Mouse (Mus musculus) forebrain, embryonic 11.5 days (tissue): ENCODE results near the gene Limk1. TPM values are rescaled to one million over a fixed set of nuclear protein-coding genes. Genes with fewer than 3 reads are reported as not detected.

ENCODE experiments used
- ATAC-seq: fragments of 200-750 bp; cut with Nextera tagmentation; replicated peaks from 2 replicates; pipeline ENCODE4 v1.8.0; 2017; ENCODE audit warnings: moderate TSS enrichment; ENCODE audit not compliant: low FRiP score
- DNase-seq: peaks from one replicate; pipeline ENCODE4 v3.0.0-alpha.2; 2017; ENCODE audit warnings: low spot score
- H3K27ac ChIP-seq: fragments of 300-500 bp; sonication (generic); 2 replicates; pipeline ENCODE4 v1.5.1; 2014; ENCODE audit warnings: low read depth, low read length
- H3K27me3 ChIP-seq: fragments of 300-500 bp; sonication (generic); 2 replicates; pipeline ENCODE4 v1.6.1; 2014; ENCODE audit warnings: mild to moderate bottlenecking, low read length, mixed read lengths; ENCODE audit not compliant: control insufficient read depth, insufficient read depth
- H3K36me3 ChIP-seq: fragments of 300-500 bp; sonication (generic); 2 replicates; pipeline ENCODE4 v1.6.1; 2014; ENCODE audit warnings: mild to moderate bottlenecking, low read length, moderate library complexity, mixed read lengths; ENCODE audit not compliant: control insufficient read depth, insufficient read depth
- H3K4me1 ChIP-seq: fragments of 300-500 bp; sonication (generic); replicated peaks from 2 replicates; pipeline ENCODE4 v1.6.1; 2014; ENCODE audit warnings: low read length, mixed read lengths; ENCODE audit not compliant: control insufficient read depth, insufficient read depth
- H3K4me2 ChIP-seq: fragments of 300-500 bp; sonication (generic); 2 replicates; pipeline ENCODE4 v1.6.1; 2014; ENCODE audit warnings: low read depth, mild to moderate bottlenecking, low read length, moderate library complexity, mixed read lengths; ENCODE audit not compliant: severe bottlenecking
- H3K4me3 ChIP-seq: fragments of 300-500 bp; sonication (generic); 2 replicates; pipeline ENCODE4 v1.5.1; 2014; ENCODE audit warnings: low read depth, low read length
- H3K9ac ChIP-seq: fragments of 300-500 bp; sonication (generic); 2 replicates; pipeline ENCODE4 v1.6.1; 2014; ENCODE audit warnings: low read length
- H3K9me3 ChIP-seq: fragments of 300-500 bp; sonication (generic); 2 replicates; pipeline ENCODE4 v1.6.1; 2016; ENCODE audit warnings: low read length, mixed read lengths; ENCODE audit not compliant: control insufficient read depth
- WGBS: fragments of 180-500 bp; shearing (Covaris S2); extraction: QIAGEN DNeasy Blood & Tissue Kit; methylation state at CpG from one replicate; pipeline ENCODE4 v1.1.7; 2014; 5-methylcytosine and 5-hydroxymethylcytosine counted together
- polyA plus RNA-seq: library from polyadenylated mRNA; unstranded; fragments of >200 nt; fragmentation: Nextera tagmentation; extraction: Ambion mirVana; gene quantifications from 2 replicates; pipeline ENCODE4 v1.2.1, GENCODE M21; 2014

The Limk1 gene
- polyA plus RNA-seq, result 11.2 and 11.8 TPM in 2 replicates

GRCm38 (mm10) chr5:134688086-134688717, at the start of gene Limk1:
TSS of gene Limk1 (minus strand) at chr5:134688598.
- H3K36me3 ChIP-seq, result no peaks in the 10 kb centered on the region
- no peaks in the 10 kb centered on the region for H3K9me3 ChIP-seq
- DNase-seq (no peak), ATAC-seq (peak; percentile 42)
- WGBS, result under 1% methylated on average over 64 of the region's 69 CpGs
- no peaks in the 10 kb centered on the region for H3K27me3 ChIP-seq
- H3K4me3 ChIP-seq, result peak within 1 kb of the TSS; percentile 85
- peak within 1 kb of the TSS; percentile 75 for H3K9ac ChIP-seq
- H3K4me2 ChIP-seq, result peak within 1 kb of the TSS; percentile 81
- peak within 1 kb of the TSS; percentile 31 for H3K27ac ChIP-seq
- peaks cover 2% of the 10 kb centered on the region; the same call in 1 of the 2 replicates for H3K4me1 ChIP-seq

GRCm38 (mm10) chr5:134734920-134735319, 46.5 kb upstream of the Limk1 start:
- H3K27me3 ChIP-seq, result no peaks in the 10 kb centered on the region
- no peak for DNase-seq
- no peak overlapping the region for H3K4me2 ChIP-seq

GRCm38 (mm10) chr5:134734072-134734471, 45.7 kb upstream of the Limk1 start:
- Histone ChIP-seq H3K36me3 (no peaks in the 10 kb centered on the region), H3K9ac (no peak overlapping the region), H3K27ac (no peak overlapping the region), H3K27me3 (no peaks in the 10 kb centered on the region), H3K4me3 (no peak overlapping the region), H3K9me3 (no peaks in the 10 kb centered on the region), H3K4me1 (no peaks in the 10 kb centered on the region), H3K4me2 (no peak overlapping the region)
- no peak for ATAC-seq
- DNase-seq, result no peak
- 88% methylated on average over 5 of the region's 5 CpGs for WGBS

More at GRCm38 (mm10) chr5:134734920-134735319, 46.5 kb upstream of the Limk1 start:
- H3K9ac ChIP-seq, result no peak overlapping the region
- no peaks in the 10 kb centered on the region for H3K9me3 ChIP-seq
- 85% methylated on average over 2 of the region's 2 CpGs for WGBS
- H3K4me1 ChIP-seq, result no peaks in the 10 kb centered on the region
- no peak overlapping the region for H3K4me3 ChIP-seq
- no peak for ATAC-seq
- H3K36me3 ChIP-seq, result no peaks in the 10 kb centered on the region
- no peak overlapping the region for H3K27ac ChIP-seq

GRCm38 (mm10) chr5:134733241-134733640, 44.8 kb upstream of the Limk1 start:
- no peaks in the 10 kb centered on the region for H3K4me1 ChIP-seq
- WGBS, result 67% methylated on average over 4 of the region's 4 CpGs
- H3K9ac ChIP-seq, result no peak overlapping the region
- H3K4me2 ChIP-seq, result no peak overlapping the region
- H3K27ac ChIP-seq, result no peak overlapping the region
- no peak for ATAC-seq
- H3K4me3 ChIP-seq, result no peak overlapping the region
- H3K9me3 ChIP-seq, result no peaks in the 10 kb centered on the region
- no peak for DNase-seq
- H3K27me3 ChIP-seq, result no peaks in the 10 kb centered on the region
- no peaks in the 10 kb centered on the region for H3K36me3 ChIP-seq

- no peaks in the 10 kb centered on the region for H3K27me3 ChIP-seq
- H3K4me2 ChIP-seq, result no peak overlapping the region
- ATAC-seq (no peak), DNase-seq (no peak)
- no peaks in the 10 kb centered on the region for H3K9me3 ChIP-seq
- H3K9ac ChIP-seq, result no peak overlapping the region
- WGBS, result 92% methylated on average over 12 of the region's 12 CpGs
- no peaks in the 10 kb centered on the region for H3K4me1 ChIP-seq
- H3K27ac ChIP-seq, result no peak overlapping the region
- no peaks in the 10 kb centered on the region for H3K36me3 ChIP-seq
- H3K4me3 ChIP-seq, result no peak overlapping the region
Observed at GRCm38 (mm10) chr5:134729124-134729523, 40.7 kb upstream of the Limk1 start.

GRCm38 (mm10) chr5:134728535-134728934, 40.1 kb upstream of the Limk1 start:
- DNase-seq, result no peak
- no peaks in the 10 kb centered on the region for H3K9me3 ChIP-seq
- WGBS, result 73% methylated on average over 3 of the region's 3 CpGs
- H3K9ac ChIP-seq, result no peak overlapping the region
- no peaks in the 10 kb centered on the region for H3K36me3 ChIP-seq
- no peaks in the 10 kb centered on the region for H3K4me1 ChIP-seq
- no peak overlapping the region for H3K27ac ChIP-seq
- no peaks in the 10 kb centered on the region for H3K27me3 ChIP-seq
- no peak for ATAC-seq
- H3K4me3 ChIP-seq, result no peak overlapping the region
- H3K4me2 ChIP-seq, result no peak overlapping the region

GRCm38 (mm10) chr5:134727001-134727639, 38.7 kb upstream of the Limk1 start:
- H3K4me3 ChIP-seq, result no peak overlapping the region
- H3K36me3 ChIP-seq, result no peaks in the 10 kb centered on the region
- no peak for ATAC-seq
- no peak for DNase-seq
- no peak overlapping the region for H3K4me2 ChIP-seq
- 84% methylated on average over 8 of the region's 8 CpGs for WGBS
- no peak overlapping the region for H3K9ac ChIP-seq
- H3K9me3 ChIP-seq, result no peaks in the 10 kb centered on the region
- no peaks in the 10 kb centered on the region for H3K27me3 ChIP-seq
- no peak overlapping the region for H3K27ac ChIP-seq
- no peaks in the 10 kb centered on the region for H3K4me1 ChIP-seq

GRCm38 (mm10) chr5:134725299-134725698, 36.9 kb upstream of the Limk1 start:
- no peaks in the 10 kb centered on the region for H3K36me3 ChIP-seq
- no peak overlapping the region for H3K4me2 ChIP-seq
- H3K9me3 ChIP-seq, result no peaks in the 10 kb centered on the region
- no peak overlapping the region for H3K9ac ChIP-seq
- H3K27ac ChIP-seq, result no peak overlapping the region
- no peak for DNase-seq
- 77% methylated on average over 4 of the region's 4 CpGs for WGBS
- no peak overlapping the region for H3K4me3 ChIP-seq
- no peaks in the 10 kb centered on the region for H3K4me1 ChIP-seq
- ATAC-seq, result no peak
- H3K27me3 ChIP-seq, result no peaks in the 10 kb centered on the region

GRCm38 (mm10) chr5:134720058-134720457, 31.7 kb upstream of the Limk1 start:
- Histone ChIP-seq H3K27me3 (no peaks in the 10 kb centered on the region), H3K4me2 (no peak overlapping the region), H3K9me3 (no peaks in the 10 kb centered on the region), H3K4me1 (no peaks in the 10 kb centered on the region), H3K4me3 (no peak overlapping the region), H3K9ac (no peak overlapping the region), H3K27ac (no peak overlapping the region), H3K36me3 (no peaks in the 10 kb centered on the region)
- WGBS, result 88% methylated on average over 4 of the region's 4 CpGs
- DNase-seq, result no peak
- no peak for ATAC-seq
